ENCODE assay signal across 9 mouse cellular contexts in genomic region chr3:46447481-46448265, GRCm38 (mm10). TPM values are rescaled to one million over a fixed set of nuclear protein-coding genes. Genes with fewer than 3 reads are reported as not detected.
A peak's percentile ranks its signal among the peaks of the same experiment; 100 is the strongest.
DNase-seq lines count a peak whose midpoint lies in the region; ATAC-seq and TF ChIP-seq lines count a peak whose summit lies in the region.
"Had no signal": no experiment of that assay in that cellular context is flagged by ENCODE, and none has a peak within 500 bp of the region (broad histone marks: within the 10 kb centered on the region; RNA-seq: fewer than 3 reads in every experiment).

Gene Pabpc4l (minus strand): TSS chr3:46448219.

- H3K27me3 ChIP-seq in forebrain, embryonic 16.5 days (replicated peaks; ENCODE audit: control insufficient read depth, insufficient read depth, low read length) = no peaks in the 10 kb centered on the region
- H3K27me3 ChIP-seq in midbrain, postnatal 0 days (ENCODE audit: insufficient read depth, low read length) = no peaks in the 10 kb centered on the region

- under 1% methylated on average over 37 of the region's 37 CpGs for WGBS in forebrain, embryonic 16.5 days
- WGBS in midbrain, postnatal 0 days = under 1% methylated on average over 37 of the region's 37 CpGs

- peak within 1 kb of the TSS; percentile 64 for H3K4me3 ChIP-seq in forebrain, embryonic 16.5 days (replicated peaks; ENCODE audit: low read length)
- peak within 1 kb of the TSS; percentile 58 for H3K4me3 ChIP-seq in midbrain, postnatal 0 days (ENCODE audit: low read depth, low read length)

- peaks cover 8% of the 10 kb centered on the region for H3K4me1 ChIP-seq in forebrain, embryonic 16.5 days (replicated peaks; ENCODE audit: control insufficient read depth, insufficient read depth, low read length)
- H3K4me1 ChIP-seq in midbrain, postnatal 0 days (ENCODE audit: insufficient read depth, low read length) = 0 out of 2 replicates have a peak, but pooled peaks cover 3% of the 10 kb centered on the region

- TF ChIP-seq CTCF in midbrain, postnatal 0 days (IDR thresholded peaks at IDR 0.05) = no peak

- H3K27ac ChIP-seq in forebrain, embryonic 16.5 days (ENCODE audit: low read length) = no peak within 1 kb of the TSS
- peak within 1 kb of the TSS; percentile 26; the same call in 1 of the 2 replicates for H3K27ac ChIP-seq in midbrain, postnatal 0 days (ENCODE audit: low read depth, low read length)

- peak; percentile 7 to 19 for DNase-seq in cerebellum, postnatal 14 days
- no peak for DNase-seq in cerebellum, adult 11 months
- DNase-seq in adrenal gland, postnatal 14 days = peak; percentile 68
- peak; percentile 70 for DNase-seq in heart, postnatal 4 days
- DNase-seq in liver = peak; percentile 53
- peak; percentile 51 for DNase-seq in midbrain, postnatal 0 days (ENCODE audit: low spot score)
- peak; percentile 30 for DNase-seq in urinary bladder, postnatal 14 days (ENCODE audit: low spot score)

- peak; percentile 92 for ATAC-seq in forebrain, embryonic 16.5 days
- peak; percentile 88 for ATAC-seq in midbrain, postnatal 0 days (ENCODE audit: low FRiP score)

- no peaks in the 10 kb centered on the region for H3K36me3 ChIP-seq in forebrain, embryonic 16.5 days (ENCODE audit: control insufficient read depth, insufficient read depth)
- no peaks in the 10 kb centered on the region for H3K36me3 ChIP-seq in midbrain, postnatal 0 days (ENCODE audit: insufficient read depth, low read length)

- no peaks in the 10 kb centered on the region for H3K9me3 ChIP-seq in forebrain, embryonic 16.5 days (ENCODE audit: control insufficient read depth, low read length)
- H3K9me3 ChIP-seq in midbrain, postnatal 0 days (ENCODE audit: low read length) = no peaks in the 10 kb centered on the region

- H3K9ac ChIP-seq in forebrain, embryonic 16.5 days (replicated peaks; ENCODE audit: low read depth, low read length) = peak within 1 kb of the TSS; percentile 72
- H3K9ac ChIP-seq in midbrain, postnatal 0 days (replicated peaks; ENCODE audit: low read length, poor library complexity, severe bottlenecking) = peak within 1 kb of the TSS; percentile 51

- H3K4me2 ChIP-seq in forebrain, embryonic 16.5 days (ENCODE audit: low read length) = peak within 1 kb of the TSS; percentile 98
- peak within 1 kb of the TSS; percentile 95 for H3K4me2 ChIP-seq in midbrain, postnatal 0 days (ENCODE audit: low read depth, low read length, poor library complexity, severe bottlenecking)

RNA-seq across cellular contexts. Expression of gene Pabpc4l, which starts in this region (rescaled TPM):
- total RNA-seq in adrenal gland, postnatal 14 days (2021) = 2.9 and 3.6 TPM in 2 replicates
- polyA plus RNA-seq in forebrain, embryonic 16.5 days (2015; fragmentation: Nextera tagmentation; extraction: Ambion mirVana) = 2.2 and 3.3 TPM in 2 replicates
- 1 to 10 TPM; 4.4 to 4.5 TPM for total RNA-seq in heart, postnatal 4 days (2021)
- 0.90 and 1.6 TPM in 2 replicates for total RNA-seq in midbrain, postnatal 0 days (2014; rRNA removed)
- 1.0 and 1.6 TPM in 2 replicates for polyA plus RNA-seq in midbrain, postnatal 0 days (2015; fragmentation: Nextera tagmentation; extraction: Ambion mirVana)
- polyA plus RNA-seq: C2C12 had no signal
